In genomic region chr7:58716626-58717025, GRCm38 (mm10) we compare ENCODE assay signal across 23 mouse cellular contexts.
DNase-seq lines count a peak whose midpoint lies in the region; ATAC-seq lines count a peak whose summit lies in the region.
"Had no signal": no experiment of that assay in that cellular context is flagged by ENCODE, and none has a peak within 500 bp of the region (broad histone marks: within the 10 kb centered on the region; RNA-seq: fewer than 3 reads in every experiment).

No protein-coding gene starts in this region.

- no peaks in the 10 kb centered on the region for H3K9me3 ChIP-seq in stomach, embryonic 14.5 days (ENCODE audit: control insufficient read depth, low read depth, low read length)
- H3K9me3 ChIP-seq: embryonic facial prominence, embryonic 12.5 days; forebrain, embryonic 15.5 days; hindbrain, embryonic 12.5 days; liver, embryonic 13.5 days; neural tube, embryonic 13.5 days had no signal

- peak; percentile 47 to 51; a peak in 3 of 4 replicates for ATAC-seq in hematopoietic stem cell, adult 5-6 weeks (replicated peaks in 1 of 2; ENCODE audit: insufficient read depth in 1 of 2, low FRiP score in 2 of 2, low TSS enrichment in 1 of 2, low read depth in 1 of 2, poor library complexity in 2 of 2, severe bottlenecking in 2 of 2)
- no peak for ATAC-seq in stomach, embryonic 14.5 days (ENCODE audit: insufficient number of reproducible peaks, insufficient read depth, low FRiP score, low read depth)
- ATAC-seq: forebrain, embryonic 15.5 days; midbrain, embryonic 16.5 days had no signal

- H3K9ac ChIP-seq in stomach, embryonic 14.5 days (replicated peaks; ENCODE audit: low read depth, low read length), result no peak overlapping the region
- H3K9ac ChIP-seq: embryonic facial prominence, embryonic 12.5 days; forebrain, embryonic 15.5 days; hindbrain, embryonic 12.5 days; liver, embryonic 13.5 days; neural tube, embryonic 13.5 days had no signal

- intact Hi-C loops in heart, postnatal 10 days (cut with DNase I), result no loop called here

- peak overlapping the region; percentile 52; the same call in 1 of the 2 replicates for H3K27ac ChIP-seq in stomach, embryonic 14.5 days (ENCODE audit: low read length)
- H3K27ac ChIP-seq: embryonic facial prominence, embryonic 12.5 days; forebrain, embryonic 15.5 days; hindbrain, embryonic 12.5 days; kidney, postnatal 0 days; liver, embryonic 13.5 days; neural tube, embryonic 13.5 days had no signal

- H3K36me3 ChIP-seq in stomach, embryonic 14.5 days (ENCODE audit: control insufficient read depth, insufficient read depth, low read length), result no peaks in the 10 kb centered on the region
- H3K36me3 ChIP-seq: embryonic facial prominence, embryonic 12.5 days; forebrain, embryonic 15.5 days; hindbrain, embryonic 12.5 days; liver, embryonic 13.5 days; neural tube, embryonic 13.5 days had no signal

- peak; percentile 85 for DNase-seq in heart, adult 11 months
- no peak for DNase-seq in heart, postnatal 10 days
- peak; percentile 67 for DNase-seq in 416B (ENCODE audit: low read depth)
- DNase-seq in frontal cortex, postnatal 25 days (ENCODE audit: low spot score in 2 of 2), result no peak
- DNase-seq in thymus, postnatal 4 days, result no peak
- DNase-seq: adrenal gland, postnatal 36 days; cerebellum, adult 9-10 months; gastrocnemius, postnatal 14 days; kidney, adult 18-20 months; liver, embryonic 13.5 days; lung, adult 2 months; lung, postnatal 14 days; retina, postnatal 1 day; right cerebral cortex, postnatal 25 days had no signal

- no peaks in the 10 kb centered on the region for H3K27me3 ChIP-seq in stomach, embryonic 14.5 days (ENCODE audit: control insufficient read depth, insufficient read depth, low read length)
- H3K27me3 ChIP-seq: embryonic facial prominence, embryonic 12.5 days; forebrain, embryonic 15.5 days; hindbrain, embryonic 12.5 days; liver, embryonic 13.5 days; neural tube, embryonic 13.5 days had no signal

- no peak overlapping the region for H3K4me3 ChIP-seq in stomach, embryonic 14.5 days (ENCODE audit: low read depth, low read length)
- H3K4me3 ChIP-seq: embryonic facial prominence, embryonic 12.5 days; forebrain, embryonic 15.5 days; hindbrain, embryonic 12.5 days; liver, embryonic 13.5 days; myocyte; neural tube, embryonic 13.5 days had no signal

- H3K4me1 ChIP-seq in stomach, embryonic 14.5 days (ENCODE audit: control insufficient read depth, insufficient read depth, low read length), result peaks cover 8% of the 10 kb centered on the region
- H3K4me1 ChIP-seq: forebrain, embryonic 15.5 days; hindbrain, embryonic 12.5 days; liver, embryonic 13.5 days; neural tube, embryonic 13.5 days had no signal

- no peak overlapping the region for H3K4me2 ChIP-seq in stomach, embryonic 14.5 days (replicated peaks; ENCODE audit: low read depth, low read length)
- H3K4me2 ChIP-seq: embryonic facial prominence, embryonic 12.5 days; forebrain, embryonic 15.5 days; hindbrain, embryonic 12.5 days; liver, embryonic 13.5 days; neural tube, embryonic 13.5 days had no signal

- 90% methylated on average over 3 of the region's 3 CpGs for WGBS in stomach, embryonic 14.5 days

Comparison
In these comparisons a context has a peak if more than half of its experiments do, and no peak if none do; other contexts are left out.
1. DNase-seq: peak in heart, adult 11 months (single experiment) and 416B (single experiment); none in heart, postnatal 10 days (0 of 2), frontal cortex, postnatal 25 days (0 of 2) and thymus, postnatal 4 days (single experiment).